Mouse (Mus musculus): ENCODE results near the gene Akr1c14.
"Not testable (repeated sequence)": the region's sequence is repeated elsewhere in the genome, so short reads cannot be mapped to it uniquely, and the experiment has no call there.

Akr1c14 gene

DNA sequence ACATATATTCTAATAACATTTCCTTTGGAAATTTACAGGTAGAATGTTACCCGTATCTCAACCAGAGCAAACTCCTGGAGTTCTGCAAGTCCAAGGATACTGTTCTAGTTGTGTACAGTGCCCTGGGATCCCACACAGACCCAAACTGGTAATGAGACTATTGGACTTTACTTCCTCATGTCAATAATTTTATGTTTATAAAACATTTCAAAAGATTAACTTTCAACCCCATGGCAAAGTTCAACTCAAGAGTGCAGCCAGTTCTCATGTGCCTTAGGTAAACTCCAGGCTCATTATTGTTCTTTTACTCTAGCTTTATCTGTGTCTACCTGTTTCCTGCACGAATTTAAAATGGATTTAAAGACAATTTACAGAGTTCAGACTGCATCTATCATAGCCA lies at the start of gene Akr1c14:
Akr1c14 (plus strand) TSS at position 293 of the 400 bp plus-strand sequence.
- peak; percentile 1 for DNase-seq

DNA sequence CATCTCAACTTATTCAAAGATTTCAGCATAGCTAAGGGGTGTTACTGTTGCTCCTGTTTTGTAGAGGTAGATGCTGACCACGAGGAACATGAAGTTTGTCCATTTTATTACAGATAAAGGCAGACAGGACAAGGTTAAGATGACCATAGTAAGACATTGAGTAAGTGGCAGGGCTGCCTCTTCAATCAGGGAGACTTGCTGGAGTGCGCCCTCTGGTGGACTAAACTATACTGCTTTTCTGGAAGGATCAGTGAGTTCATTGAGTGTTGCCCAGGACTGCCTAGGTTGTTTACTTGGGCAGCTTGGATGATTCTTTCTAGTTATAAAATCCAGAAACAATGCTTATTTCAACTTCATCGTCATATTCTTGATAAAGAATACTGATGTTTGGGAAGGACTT lies 47.1 kb upstream of the Akr1c14 start:
- peak; percentile 78 for DNase-seq

DNA sequence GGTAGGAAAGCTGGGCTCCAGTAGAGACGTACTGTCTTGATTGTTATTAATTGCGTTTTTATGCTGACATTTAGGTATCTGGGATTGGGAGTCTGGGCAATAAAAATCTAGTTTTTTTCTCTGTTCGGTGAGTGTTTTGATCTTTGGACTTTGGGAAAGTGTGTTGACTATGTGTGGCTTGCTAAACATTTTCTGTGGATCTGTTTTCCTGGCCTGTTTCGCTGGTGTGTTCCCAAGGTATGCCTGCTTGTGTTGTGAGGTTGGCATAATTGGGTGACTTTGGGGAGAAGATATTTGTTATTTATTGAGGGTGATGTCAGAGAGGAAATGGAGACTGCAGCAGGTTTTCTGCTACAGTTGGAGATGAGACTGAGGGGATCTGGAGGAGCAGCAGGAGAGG lies 38.0 kb upstream of the Akr1c14 start:
- DNase-seq = no peak

DNA sequence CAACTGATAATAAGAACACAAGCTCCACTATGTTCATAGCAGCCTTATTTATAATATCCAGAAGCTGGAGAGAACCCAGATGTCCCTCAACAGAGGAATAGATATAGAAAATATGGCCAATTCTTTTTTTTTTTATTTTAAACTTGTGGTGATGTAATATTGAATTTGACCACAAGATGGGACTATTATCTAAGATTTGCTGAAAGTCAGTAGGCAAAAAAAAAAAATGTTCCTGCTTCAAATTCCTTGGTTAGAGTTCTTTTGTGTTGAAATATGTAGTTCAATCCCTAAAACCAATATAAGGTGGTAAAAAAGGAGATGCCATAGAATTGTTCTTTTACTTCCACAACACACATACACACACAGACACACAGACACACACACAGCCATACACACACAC lies 35.0 kb upstream of the Akr1c14 start:
- no peak for DNase-seq

DNA sequence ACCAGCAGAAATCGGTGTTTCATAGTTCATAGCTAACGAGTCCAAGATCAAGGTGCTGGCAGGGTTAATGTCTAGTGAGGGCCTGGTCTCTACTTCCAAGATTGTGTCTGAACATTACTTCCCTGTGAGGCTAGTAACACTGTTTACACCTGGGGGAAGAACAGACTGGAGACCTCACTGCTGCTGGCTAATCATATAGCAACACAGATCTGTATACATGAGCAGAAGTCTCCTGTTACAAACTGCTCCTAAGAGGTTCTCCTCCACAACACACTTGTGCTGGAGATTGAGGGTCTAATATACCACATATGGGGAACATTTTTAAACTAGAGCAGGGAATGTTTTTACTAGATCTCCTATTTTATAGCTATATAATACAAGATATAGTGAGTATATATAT lies 18.9 kb upstream of the Akr1c14 start:
- DNase-seq = no peak

DNA sequence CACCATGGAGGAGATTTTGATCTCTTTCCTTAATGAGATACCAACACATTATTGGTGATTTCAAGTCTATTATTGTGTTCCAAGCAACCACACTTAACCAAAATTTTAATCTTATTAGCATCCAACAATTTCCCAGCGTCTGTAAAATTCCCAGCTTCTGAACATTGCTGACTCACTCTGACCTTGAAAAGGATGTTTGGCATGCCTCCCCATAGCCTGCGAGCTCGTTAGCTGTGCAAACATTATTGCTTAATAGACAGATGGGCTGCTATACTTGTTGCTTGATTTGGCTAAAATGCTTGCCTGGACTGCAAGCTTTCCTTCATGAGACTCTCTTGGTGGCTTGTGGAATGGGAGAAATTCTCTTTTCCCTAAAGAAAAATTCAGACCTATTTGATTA lies 16.3 kb upstream of the Akr1c14 start:
- DNase-seq = peak; percentile 10

DNA sequence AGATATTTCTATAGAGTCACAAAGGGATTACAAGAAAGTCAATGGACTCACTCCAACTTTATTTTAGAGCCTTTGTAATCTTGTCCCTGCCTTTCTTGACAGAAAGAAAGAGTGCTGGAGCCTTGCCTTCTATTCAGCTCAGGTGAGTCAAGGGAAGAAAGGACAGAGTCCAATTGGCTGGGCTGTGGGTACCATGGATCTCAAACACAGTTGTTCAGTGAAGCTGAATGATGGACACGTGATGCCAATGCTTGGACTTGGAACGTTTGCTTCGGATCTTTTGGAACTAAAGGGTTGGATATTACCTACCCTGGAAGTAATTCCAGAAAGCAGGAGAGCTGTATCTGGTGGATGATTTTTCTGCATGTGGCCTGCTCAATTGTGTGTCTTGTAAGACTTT lies 13.8 kb upstream of the Akr1c14 start:
- no peak for DNase-seq

DNA sequence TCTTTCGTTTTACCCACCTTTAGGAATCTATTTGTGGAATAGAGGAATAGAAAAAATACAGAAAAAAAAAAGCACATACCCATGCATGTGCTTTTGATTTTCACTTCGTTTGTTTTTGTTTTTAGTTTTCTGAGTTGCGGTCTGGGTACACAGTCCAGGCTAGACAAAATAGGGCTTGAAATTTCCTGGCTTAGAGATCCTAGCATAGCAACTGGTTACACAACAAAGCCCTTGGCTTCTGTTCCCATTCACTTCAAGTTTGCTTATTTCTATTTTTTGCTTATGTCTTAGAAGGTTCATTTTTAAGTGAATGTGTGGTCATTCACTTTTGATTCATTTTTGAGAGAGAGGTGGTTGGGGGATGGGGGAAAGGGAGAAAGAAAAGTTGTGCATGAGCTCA lies 2.7 kb upstream of the Akr1c14 start:
- no peak for DNase-seq

DNA sequence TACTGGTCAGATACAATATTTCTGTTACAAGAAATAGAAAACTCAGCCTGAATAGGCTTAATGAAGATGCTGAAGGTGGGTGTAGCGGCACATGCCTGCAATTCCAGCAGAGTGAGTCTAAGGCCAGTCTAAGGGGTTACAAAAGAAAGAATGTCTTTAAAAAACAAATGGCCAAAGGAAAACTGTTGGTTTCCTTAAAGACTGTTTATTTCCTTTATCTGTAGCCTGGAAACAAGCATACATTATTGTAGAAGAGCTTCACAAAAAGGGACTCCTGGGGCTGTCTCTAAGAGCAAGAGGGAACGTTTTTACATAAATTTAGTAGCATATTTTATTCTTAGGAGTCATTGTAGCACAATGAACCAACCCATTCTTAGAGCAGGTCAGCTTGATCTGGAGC lies 2.0 kb upstream of the Akr1c14 start:
- DNase-seq = no peak

DNA sequence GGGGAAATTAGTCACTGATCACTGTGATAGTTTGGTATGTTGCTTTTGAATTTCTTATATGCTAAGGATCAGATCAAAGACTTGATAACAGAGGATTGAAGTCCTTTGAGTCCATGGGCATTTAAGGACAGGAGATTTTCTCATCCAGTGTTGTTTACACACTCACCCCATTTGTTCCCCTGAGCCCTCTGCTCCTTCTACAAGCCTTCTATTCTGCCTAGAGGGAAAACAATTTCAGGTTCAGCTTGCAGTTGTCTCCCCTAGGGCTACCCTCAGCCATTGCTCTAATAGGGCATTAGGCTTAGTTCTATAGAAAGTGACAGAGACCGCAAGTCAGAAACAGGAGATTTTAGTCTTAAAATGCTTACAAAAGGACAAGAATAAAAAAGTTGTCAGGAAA lies 585 bp upstream of the Akr1c14 start:
- DNase-seq = no peak

DNA sequence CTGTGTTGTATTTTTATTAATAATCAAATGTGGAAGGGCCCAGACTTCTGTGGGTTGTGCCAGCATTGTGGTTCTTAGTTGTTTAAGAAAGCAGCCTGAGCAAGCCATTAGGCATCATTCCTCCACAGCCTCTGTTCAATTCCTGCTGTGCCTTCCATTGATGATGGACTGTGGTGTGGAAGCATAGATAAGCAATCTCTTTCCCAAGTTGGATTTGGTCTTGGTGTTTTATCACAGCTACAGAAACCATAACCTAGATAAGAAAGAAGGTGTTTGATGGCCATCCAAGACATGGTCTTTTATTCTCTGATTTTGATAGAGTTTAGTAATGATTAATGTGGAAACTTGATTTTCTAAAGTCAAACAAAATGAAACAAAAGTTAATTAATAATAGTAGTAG lies 844 bp downstream of the Akr1c14 start:
- no peak for DNase-seq

DNA sequence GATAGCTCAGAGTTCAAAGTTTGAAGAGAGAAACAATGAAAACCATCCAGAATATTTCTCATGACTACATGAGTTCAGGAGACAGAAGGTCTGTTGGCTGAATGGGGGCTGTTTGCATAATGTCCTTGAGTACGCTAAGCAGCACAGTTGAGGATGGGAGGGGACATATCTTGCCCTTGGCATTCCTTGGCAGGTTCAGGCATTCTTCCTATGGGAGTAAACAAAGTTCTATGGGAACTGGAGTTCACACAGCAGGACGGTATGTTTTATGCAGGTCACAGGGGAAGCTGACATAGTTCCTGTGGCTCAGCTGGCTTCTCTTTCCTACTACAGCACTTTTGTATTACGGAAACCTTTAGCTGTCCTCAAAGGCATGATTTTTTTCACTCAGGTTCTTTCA lies 6.6 kb downstream of the Akr1c14 start:
- no peak for DNase-seq

DNA sequence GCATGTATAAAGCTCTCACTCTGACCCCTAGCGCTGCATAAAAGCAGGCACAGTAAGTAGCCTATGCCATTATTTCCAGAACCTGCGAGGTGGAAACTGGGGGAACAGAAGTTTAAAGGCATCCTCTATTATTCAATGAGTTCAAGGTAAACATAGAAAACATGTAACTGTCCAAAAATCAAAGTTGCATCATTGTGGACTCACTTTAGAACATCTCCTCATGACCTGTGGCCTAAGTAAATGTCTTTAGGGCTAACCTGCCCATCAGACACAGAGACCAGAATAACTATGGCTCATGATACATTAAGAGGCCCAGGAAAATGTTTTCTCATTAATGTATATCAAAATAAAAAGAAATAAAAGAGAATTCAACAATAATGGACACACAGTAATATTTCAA lies 7.4 kb downstream of the Akr1c14 start:
- no peak for DNase-seq

DNA sequence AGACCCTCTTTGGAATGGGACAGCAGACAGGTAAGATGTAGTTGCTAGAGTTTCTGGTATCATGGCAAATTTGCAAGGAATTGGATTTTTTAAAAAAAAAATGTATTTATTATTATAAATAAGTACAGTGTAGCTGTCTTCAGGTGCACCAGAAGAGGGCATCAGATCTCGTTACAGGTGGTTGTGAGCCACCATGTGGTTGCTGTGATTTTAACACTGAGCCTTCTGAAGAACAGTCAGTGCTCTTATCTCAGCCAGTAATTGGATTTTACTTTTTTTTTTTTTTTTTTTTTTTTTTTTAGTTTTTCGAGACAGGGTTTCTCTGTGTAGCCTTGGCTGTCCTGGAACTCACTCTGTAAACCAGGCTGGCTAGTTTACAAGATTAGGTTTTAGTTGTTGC lies 9.4 kb downstream of the Akr1c14 start:
- DNase-seq = not testable (repeated sequence)

DNA sequence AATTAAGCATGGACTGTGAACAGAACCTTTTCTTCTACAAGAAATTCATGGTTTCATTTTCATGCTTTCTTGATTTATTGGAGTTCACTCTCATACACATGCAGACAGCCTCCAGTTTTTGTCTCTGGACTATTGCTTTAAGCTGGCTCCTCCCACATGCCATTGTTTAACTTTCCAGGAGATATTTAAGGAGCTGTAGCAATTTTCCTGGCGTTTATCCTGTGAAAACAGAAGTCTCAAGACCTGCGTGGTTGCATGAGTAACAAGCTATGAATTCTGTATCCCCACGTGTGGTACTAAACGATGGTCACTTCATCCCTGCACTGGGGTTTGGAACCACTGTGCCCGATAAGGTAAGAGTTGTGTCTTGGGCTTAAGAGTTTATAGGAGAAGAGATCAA lies 10.6 kb downstream of the Akr1c14 start:
- DNase-seq = peak; percentile 1

DNA sequence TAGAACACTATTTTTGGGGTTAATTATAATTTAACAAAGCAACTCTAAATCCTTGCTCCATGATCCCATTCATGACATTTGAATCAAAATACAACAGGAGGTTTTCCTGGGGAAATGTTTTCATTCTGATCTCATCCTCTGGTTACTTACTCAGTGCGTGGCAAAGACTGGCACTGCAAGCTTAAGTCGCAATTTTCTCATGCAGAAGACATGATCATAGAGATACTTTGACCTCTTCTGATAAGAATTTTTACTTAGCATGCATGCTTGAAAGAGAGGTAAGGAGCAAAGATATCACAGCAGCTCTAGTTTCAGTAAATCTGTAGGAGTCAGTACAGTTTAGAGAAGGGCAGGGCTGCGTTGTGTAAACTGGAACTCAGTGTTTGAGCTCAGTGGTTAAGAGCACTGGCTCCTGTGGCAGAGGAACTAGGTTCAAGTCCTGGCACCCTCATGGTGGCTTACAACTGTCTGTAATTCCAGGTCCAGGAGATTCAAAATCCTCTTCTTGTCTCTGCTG lies 11.5 kb downstream of the Akr1c14 start:
- DNase-seq = no peak

DNA sequence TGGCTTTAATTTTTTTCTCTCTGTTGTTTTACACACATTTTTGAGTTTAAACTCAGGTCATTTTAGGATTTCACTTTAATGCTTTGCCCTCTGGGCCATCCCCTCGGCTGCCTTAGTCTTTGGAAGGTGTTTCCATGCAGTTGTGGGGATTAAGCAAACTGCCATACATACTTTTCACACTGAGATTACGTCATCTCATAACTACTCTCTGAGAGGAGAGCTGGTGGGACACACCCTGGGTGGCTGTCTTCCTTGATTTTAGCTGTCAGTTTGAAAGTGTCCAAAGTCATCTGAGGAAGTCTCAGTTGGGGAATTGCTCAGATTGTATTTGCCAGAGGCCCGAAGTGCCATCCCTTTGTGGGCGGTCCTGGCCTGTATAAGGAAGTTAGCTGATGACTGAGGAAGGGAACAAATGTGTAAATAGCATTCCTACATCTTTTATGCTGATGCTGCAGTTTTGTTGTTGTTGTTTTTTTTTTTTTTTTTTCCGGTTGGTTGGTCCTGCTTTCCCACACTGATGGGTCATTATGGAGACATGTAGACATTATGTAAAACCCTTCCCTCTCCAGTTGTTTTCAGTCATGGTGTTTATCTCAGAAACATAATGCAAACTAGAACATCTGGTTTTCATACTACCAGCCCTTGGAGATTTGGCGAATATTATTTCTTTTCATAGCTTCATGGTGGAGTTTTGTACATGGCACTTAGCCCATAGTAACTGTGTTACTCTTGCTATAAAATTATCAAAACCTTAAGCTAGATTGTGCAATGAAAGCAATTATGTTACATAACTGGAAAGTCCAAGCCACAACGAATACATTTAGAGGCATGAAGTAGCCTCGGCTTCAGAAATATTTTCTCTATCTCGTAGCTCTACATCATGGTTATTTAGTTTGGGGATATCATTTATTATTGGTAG lies 28.0 kb downstream of the Akr1c14 start:
- no peak for DNase-seq

DNA sequence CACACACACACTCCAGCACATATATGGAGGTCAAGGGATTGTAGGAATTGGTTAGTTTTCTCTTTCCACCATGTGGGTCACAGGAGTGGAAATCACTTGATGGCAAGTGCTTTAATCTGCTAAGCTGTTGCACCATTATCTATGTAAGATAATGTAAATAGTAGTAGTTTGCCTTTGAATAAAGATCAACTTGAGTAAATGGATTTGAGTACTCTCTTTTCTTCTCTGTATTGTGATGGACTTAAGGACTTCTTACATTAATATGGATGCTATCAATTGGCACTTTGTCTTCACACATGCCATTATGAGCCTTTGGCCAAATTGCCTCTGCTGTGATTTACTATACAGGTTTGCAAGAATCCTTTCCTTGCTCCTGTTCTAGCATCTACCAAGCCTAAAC lies 31.1 kb downstream of the Akr1c14 start:
- DNase-seq = no peak

DNA sequence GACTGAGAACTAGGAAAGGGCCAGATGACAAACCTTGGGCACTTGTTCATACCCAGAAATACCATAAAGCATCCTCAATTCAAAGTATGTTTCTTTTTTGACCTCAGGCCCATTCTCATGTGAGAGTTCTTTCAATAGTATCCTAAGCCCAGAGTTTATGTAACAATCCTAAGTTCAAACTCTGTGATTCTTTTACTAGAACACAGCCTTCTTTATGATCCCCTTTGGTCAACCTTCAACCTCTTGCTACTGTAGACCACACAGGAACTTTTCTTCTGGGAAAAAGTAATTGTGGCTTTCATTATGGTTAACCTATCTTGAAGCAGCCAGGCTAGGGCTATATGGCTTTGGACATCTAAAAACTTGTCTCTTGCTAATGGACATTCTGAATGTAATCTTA lies 52.9 kb downstream of the Akr1c14 start:
- DNase-seq = no peak

DNA sequence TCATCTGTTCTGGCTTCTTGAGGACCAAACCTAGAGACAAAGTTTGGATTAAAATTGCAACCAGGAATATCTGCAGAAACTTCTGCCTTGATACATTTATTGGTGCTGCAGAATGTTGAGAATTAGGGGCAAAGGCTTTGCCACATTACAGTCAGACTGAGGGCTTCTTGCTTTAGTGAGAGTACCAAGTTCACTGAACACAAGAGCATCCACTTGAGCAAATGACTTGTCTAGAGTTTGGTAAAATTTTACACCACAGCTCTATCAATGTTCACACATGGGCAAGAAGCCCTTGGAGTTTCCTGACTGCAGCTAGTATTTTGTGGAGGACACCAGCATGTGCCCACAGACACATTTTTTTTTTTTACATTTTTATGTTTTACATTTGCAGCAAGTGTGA lies 53.9 kb downstream of the Akr1c14 start:
- DNase-seq = no peak

DNA sequence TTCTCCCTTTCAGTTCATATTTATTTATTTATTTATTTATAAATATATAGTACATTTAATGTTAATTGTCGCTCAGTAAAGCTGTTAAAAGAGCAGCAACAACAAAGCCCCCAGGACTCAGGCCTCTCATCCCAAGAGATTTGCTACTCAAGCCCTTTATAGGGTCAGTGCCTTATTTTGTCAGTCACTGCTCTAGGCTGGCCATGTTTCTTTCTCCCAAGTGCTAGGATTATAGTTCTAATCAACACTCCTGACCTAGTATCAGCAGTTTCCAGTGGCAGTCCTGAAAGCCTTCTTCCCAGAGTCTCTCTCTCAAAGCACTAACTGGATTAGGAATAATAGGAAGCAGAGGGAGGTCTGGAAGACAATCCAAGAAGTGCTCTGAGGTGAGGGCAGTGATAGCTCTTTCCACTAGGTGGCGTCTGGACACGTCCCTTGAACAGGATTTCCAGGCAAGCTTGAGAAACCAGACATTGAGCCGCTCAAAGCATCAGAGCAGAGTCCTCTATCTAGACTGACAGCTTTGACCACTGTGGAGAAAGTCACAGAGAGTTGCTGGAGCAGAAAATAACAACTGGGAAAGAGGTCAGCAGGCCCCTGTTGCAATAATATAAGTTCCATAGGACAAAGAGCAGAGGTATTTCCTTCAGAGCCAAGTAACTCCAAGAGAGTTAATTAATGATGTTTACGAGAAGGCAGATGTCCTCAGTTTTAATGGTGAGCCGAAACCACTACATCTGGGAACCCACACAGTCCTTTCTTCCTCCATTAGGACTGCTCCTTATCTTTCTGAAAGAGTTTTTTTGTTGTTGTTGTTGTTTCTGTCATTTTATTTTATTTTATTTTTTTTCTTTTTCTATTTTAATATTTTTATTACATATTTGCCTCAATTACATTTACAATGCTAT lies 61.7 kb downstream of the Akr1c14 start:
- peak; percentile 76 for DNase-seq

DNA sequence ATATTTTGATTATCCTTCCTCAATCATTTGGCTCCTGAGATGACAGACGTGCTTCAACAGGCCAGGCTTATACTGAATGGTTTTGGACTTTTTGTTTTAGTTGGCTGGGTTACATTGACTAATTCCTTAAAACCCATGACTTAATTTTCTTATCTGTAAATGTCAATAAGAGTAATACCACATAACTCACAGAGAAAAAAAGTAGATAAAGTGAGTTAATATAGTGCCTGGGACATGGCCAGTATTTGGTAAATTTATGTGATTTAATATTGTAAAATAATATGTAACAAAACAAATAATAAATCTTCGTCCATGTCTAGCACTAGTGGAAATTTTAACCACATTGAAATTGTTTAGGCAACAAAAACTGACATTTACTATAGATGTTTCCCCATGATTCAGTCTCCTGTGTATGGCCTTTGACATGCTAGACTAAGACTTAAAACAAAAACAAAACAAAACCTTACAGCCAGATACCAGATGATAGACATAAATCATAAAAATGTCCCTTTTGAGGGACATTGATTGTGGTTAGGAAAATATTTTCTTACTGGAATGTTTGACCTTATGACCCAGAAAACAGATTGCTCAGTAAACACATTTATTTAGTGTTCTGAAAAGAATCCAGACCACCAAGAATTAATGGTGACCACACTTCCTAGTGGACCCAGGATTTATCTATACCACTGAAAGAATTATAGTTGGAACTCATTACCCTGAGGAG lies 70.5 kb downstream of the Akr1c14 start:
- no peak for DNase-seq

DNA sequence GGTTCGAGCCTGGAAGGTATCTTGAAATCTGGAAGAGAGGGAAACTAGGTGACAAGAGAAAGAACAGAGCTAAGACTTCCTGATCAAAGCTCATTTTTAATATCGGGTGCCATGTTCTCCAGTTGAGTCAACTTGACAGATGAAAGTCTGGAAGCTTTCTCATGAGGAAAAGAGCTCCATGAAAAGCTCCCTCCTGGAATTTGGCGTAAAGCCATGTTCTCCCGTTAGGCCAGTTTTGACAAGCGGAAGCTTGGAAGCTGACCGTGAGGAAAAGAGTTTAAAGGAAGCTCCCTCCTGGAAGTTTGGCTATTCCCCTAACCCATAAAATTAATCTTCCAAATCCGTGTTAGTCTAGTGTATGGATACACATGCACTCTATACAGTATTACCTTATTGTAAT lies 74.3 kb downstream of the Akr1c14 start:
- DNase-seq = peak; percentile 32

Measured in kidney, postnatal 14 days (tissue).